ENCODE assay signal across 14 mouse cellular contexts in genomic region chr16:19876861-19877554, GRCm38 (mm10).
A peak's percentile ranks its signal among the peaks of the same experiment; 100 is the strongest.
DNase-seq lines count a peak whose midpoint lies in the region; ATAC-seq and TF ChIP-seq lines count a peak whose summit lies in the region.
"Had no signal": no experiment of that assay in that cellular context is flagged by ENCODE, and none has a peak within 500 bp of the region (broad histone marks: within the 10 kb centered on the region; RNA-seq: fewer than 3 reads in every experiment).

No protein-coding gene starts in this region.

- TF ChIP-seq CTCF in lung, embryonic 14.5 days (IDR thresholded peaks at IDR 0.05; ENCODE audit: low read depth), result no peak

- H3K9ac ChIP-seq in heart, embryonic 15.5 days, result no peak overlapping the region
- no peak overlapping the region for H3K9ac ChIP-seq in heart, embryonic 12.5 days
- no peak overlapping the region for H3K9ac ChIP-seq in lung, embryonic 14.5 days
- H3K9ac ChIP-seq: neural tube, embryonic 13.5 days had no signal

- 0 out of 2 replicates have a peak overlapping the region, but pooled peaks have one; percentile 1 for H3K4me2 ChIP-seq in heart, embryonic 15.5 days
- no peak overlapping the region for H3K4me2 ChIP-seq in heart, embryonic 12.5 days
- H3K4me2 ChIP-seq in lung, embryonic 14.5 days, result no peak overlapping the region
- H3K4me2 ChIP-seq: neural tube, embryonic 13.5 days had no signal

- no peaks in the 10 kb centered on the region for H3K27me3 ChIP-seq in heart, embryonic 15.5 days
- no peaks in the 10 kb centered on the region for H3K27me3 ChIP-seq in heart, embryonic 12.5 days (replicated peaks)
- H3K27me3 ChIP-seq in lung, embryonic 14.5 days (ENCODE audit: insufficient read depth, low read length), result no peaks in the 10 kb centered on the region
- H3K27me3 ChIP-seq: neural tube, embryonic 13.5 days had no signal

- H3K27ac ChIP-seq in heart, embryonic 15.5 days, result no peak overlapping the region
- H3K27ac ChIP-seq in heart, embryonic 12.5 days (ENCODE audit: poor library complexity, severe bottlenecking), result no peak overlapping the region
- no peak overlapping the region for H3K27ac ChIP-seq in lung, embryonic 14.5 days (ENCODE audit: low read depth)
- H3K27ac ChIP-seq: embryonic facial prominence, embryonic 10.5 days; neural tube, embryonic 13.5 days had no signal

- no peaks in the 10 kb centered on the region for H3K9me3 ChIP-seq in heart, embryonic 15.5 days (replicated peaks)
- no peaks in the 10 kb centered on the region for H3K9me3 ChIP-seq in heart, embryonic 12.5 days (replicated peaks)
- H3K9me3 ChIP-seq in lung, embryonic 14.5 days (ENCODE audit: low read depth, low read length), result no peaks in the 10 kb centered on the region
- H3K9me3 ChIP-seq: embryonic facial prominence, embryonic 10.5 days; G1E; neural tube, embryonic 13.5 days had no signal

- no peak overlapping the region for H3K4me3 ChIP-seq in heart, embryonic 15.5 days
- no peak overlapping the region for H3K4me3 ChIP-seq in heart, embryonic 12.5 days
- H3K4me3 ChIP-seq in lung, embryonic 14.5 days (ENCODE audit: low read depth, low read length), result no peak overlapping the region
- H3K4me3 ChIP-seq: embryonic facial prominence, embryonic 10.5 days; neural tube, embryonic 13.5 days had no signal

- ATAC-seq in heart, embryonic 15.5 days (replicated peaks; ENCODE audit: insufficient number of reproducible peaks, insufficient read depth, low FRiP score, low read depth), result no peak
- ATAC-seq in heart, embryonic 12.5 days (ENCODE audit: insufficient number of reproducible peaks, low FRiP score), result no peak
- no peak for ATAC-seq in lung, embryonic 14.5 days (ENCODE audit: insufficient read depth)

- 0 out of 2 replicates have a peak, but pooled peaks cover 7% of the 10 kb centered on the region for H3K4me1 ChIP-seq in heart, embryonic 15.5 days (replicated peaks)
- H3K4me1 ChIP-seq in heart, embryonic 12.5 days (replicated peaks), result peaks cover 13% of the 10 kb centered on the region
- no peaks in the 10 kb centered on the region for H3K4me1 ChIP-seq in lung, embryonic 14.5 days (ENCODE audit: insufficient read depth)
- H3K4me1 ChIP-seq: embryonic facial prominence, embryonic 10.5 days; neural tube, embryonic 13.5 days had no signal

- 43% methylated on average over 10 of the region's 10 CpGs for WGBS in heart, embryonic 15.5 days
- WGBS in heart, embryonic 12.5 days, result 33% methylated on average over 10 of the region's 10 CpGs
- WGBS in lung, embryonic 14.5 days, result 36% methylated on average over 10 of the region's 10 CpGs

- no peaks in the 10 kb centered on the region for H3K36me3 ChIP-seq in heart, embryonic 15.5 days
- H3K36me3 ChIP-seq in heart, embryonic 12.5 days, result no peaks in the 10 kb centered on the region
- no peaks in the 10 kb centered on the region for H3K36me3 ChIP-seq in lung, embryonic 14.5 days (ENCODE audit: insufficient read depth)
- H3K36me3 ChIP-seq: embryonic facial prominence, embryonic 10.5 days; G1E; neural tube, embryonic 13.5 days had no signal

- peak; percentile 21 for DNase-seq in lung, embryonic 14.5 days
- no peak for DNase-seq in lung, postnatal 14 days
- peak; percentile 5 for DNase-seq in cerebellum, adult 8-10 months
- DNase-seq in retina, postnatal 1 day, result peak; percentile 52
- DNase-seq in right cerebral cortex, postnatal 36 days (ENCODE audit: low spot score in 2 of 2), result no peak
- DNase-seq: adrenal gland, adult 8-10 months; heart, postnatal 36 days; kidney, adult 8-10 months; lung, postnatal 36 days had no signal

Comparison
In these comparisons a context has a peak if more than half of its experiments do, and no peak if none do; other contexts are left out.
1. DNase-seq: peak in lung, embryonic 14.5 days (single experiment), cerebellum, adult 8-10 months (single experiment) and retina, postnatal 1 day (single experiment); none in lung, postnatal 14 days (single experiment) and right cerebral cortex, postnatal 36 days (0 of 2).